Mouse (Mus musculus) ES-Bruce4 (cell line): ENCODE data around the gene Rrbp1.

ENCODE experiments used
- CTCF ChIP-seq: IDR thresholded peaks from one replicate; pipeline ENCODE4 v1.8.1; 2011; ENCODE audit warnings: low read depth, low read length
- POLR2A ChIP-seq: IDR thresholded peaks from one replicate; pipeline ENCODE4 v1.8.1; 2011; ENCODE audit warnings: low read length; ENCODE audit not compliant: insufficient read depth

- no peak for TF ChIP-seq CTCF
- no peak for TF ChIP-seq POLR2A
Observed at GRCm38 (mm10) chr2:143933516-143933915, 77.5 kb downstream of the Rrbp1 start.
